Mouse (Mus musculus) regulatory T cell (primary cell): ENCODE measurements around the gene Mvb12b.

Source experiments
- in situ Hi-C: fragments of 300-600 bp; cut with MboI, MseI; formaldehyde crosslinking; loops from one replicate; pipeline ENCODE4 v1.15.1; 2025; ENCODE audit warnings: high pct_unique_total_duplicates

Gene Mvb12b

GRCm38 (mm10) chr2:33737128-33737527 is 150.6 kb downstream of the Mvb12b start:
- in situ Hi-C loops: no loop called here

DNA sequence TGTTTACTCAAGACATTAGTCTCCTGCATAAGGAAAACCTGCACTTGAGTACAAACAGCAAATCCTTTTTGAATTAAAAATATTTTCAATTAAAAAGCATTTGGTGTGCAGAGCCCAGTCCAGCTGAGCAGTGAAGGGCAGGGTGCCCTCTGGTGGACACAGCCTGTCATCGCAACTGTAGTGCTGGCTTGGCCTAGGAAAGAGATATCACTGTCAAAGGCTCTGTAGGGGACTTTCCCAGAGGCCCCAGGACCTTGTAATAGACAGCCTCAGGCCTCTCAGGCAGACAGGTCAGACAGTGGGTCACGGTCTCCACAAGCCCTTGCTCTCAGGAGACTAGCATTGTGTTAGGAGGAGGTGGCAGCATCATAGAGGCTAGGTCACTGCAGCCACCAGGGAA is 151.0 kb downstream of the Mvb12b start:
- in situ Hi-C loops: no loop called here

- in situ Hi-C loops: loop anchor here (5.0 kb wide), 1 partner anchor 53 kb away; no protein-coding TSS in a partner anchor
Measured at GRCm38 (mm10) chr2:33734781-33735485, 152.8 kb downstream of the Mvb12b start.

- in situ Hi-C loops: loop anchor here (5.0 kb wide), 1 partner anchor 47 kb away; no protein-coding TSS in a partner anchor
Measured at GRCm38 (mm10) chr2:33729701-33730100, 158.0 kb downstream of the Mvb12b start.

- in situ Hi-C loops: no loop called here
Measured at GRCm38 (mm10) chr2:33727199-33727598, 160.5 kb downstream of the Mvb12b start.

DNA sequence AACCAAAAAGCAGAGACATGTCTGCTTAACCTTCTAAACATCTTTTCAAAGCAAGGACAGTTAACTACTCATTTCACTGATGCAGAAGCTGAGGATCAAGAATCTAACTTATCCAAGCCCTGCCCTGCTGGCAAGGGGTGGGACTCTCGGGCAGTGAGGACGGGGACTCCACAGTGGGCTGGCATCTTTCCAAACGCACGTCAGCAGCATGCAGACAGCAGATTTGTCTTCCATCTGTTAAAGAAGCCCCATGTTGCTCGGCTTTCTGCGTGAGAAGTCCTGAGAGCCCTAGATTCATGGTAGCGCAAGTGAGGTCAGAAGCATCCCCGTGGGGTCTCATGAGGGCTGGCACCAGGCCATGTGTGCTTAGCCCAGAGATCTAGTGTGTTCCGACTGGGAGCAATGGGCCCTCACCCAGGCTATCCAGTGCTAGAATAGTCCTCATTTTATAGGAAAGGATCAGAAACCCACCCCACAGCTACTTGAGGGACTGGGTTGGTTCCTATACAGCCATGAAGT is 167.3 kb downstream of the Mvb12b start:
- in situ Hi-C loops: no loop called here

- in situ Hi-C loops: no loop called here
Measured at GRCm38 (mm10) chr2:33719339-33720066, 168.2 kb downstream of the Mvb12b start.

GRCm38 (mm10) chr2:33718561-33718960 is 169.2 kb downstream of the Mvb12b start:
- in situ Hi-C loops: no loop called here

DNA sequence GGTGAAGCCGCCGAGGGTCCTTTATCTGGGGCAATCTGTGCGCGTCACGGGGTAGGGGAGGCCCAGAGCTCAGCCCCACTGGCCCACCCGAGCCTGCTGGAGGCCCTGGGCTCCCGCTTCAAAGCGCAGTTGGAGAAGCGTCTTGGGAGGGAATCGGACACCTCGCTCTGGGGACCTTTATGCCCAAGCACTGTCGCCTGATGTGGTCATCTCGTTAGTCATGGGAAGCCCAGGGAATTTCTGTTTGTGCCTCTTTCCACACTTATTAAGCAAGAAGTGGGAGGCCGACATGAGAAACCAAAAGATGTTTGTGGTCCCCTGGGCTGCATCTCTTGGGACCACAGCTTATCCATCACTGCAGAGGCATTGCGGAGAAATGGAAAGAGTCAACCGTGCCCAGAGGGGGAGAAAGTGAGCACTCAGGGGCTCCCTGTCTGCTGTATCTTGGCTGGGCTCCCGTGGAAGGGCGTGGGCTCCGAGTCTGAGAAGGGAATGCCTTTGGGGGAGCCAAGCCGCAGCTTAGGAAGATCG is 169.9 kb downstream of the Mvb12b start:
- in situ Hi-C loops: no loop called here

- in situ Hi-C loops: no loop called here
Measured at GRCm38 (mm10) chr2:33717378-33717777, 170.4 kb downstream of the Mvb12b start.

DNA sequence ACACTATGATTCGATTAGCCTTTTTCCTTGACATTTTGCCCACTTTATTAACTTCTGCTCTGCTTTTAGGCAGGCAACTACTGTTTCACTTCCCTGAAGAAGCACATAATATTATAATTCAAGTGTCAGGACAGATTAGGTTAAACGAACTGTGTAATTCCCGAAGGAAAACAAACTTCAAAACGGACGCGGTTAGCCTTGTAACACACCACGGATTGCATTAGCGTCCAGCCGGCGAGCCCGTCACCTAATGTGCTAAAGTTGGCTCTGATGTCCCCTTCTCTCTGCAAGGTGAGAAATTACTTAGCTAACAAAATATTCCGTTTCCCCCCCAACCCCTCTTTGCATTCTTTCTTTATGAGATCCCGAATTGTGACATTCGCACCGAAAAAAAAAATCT is 170.9 kb downstream of the Mvb12b start:
- in situ Hi-C loops: no loop called here

GRCm38 (mm10) chr2:33714932-33715331 is 172.8 kb downstream of the Mvb12b start:
- in situ Hi-C loops: no loop called here

- in situ Hi-C loops: no loop called here
Measured at GRCm38 (mm10) chr2:33713580-33714260, 174.0 kb downstream of the Mvb12b start.

DNA sequence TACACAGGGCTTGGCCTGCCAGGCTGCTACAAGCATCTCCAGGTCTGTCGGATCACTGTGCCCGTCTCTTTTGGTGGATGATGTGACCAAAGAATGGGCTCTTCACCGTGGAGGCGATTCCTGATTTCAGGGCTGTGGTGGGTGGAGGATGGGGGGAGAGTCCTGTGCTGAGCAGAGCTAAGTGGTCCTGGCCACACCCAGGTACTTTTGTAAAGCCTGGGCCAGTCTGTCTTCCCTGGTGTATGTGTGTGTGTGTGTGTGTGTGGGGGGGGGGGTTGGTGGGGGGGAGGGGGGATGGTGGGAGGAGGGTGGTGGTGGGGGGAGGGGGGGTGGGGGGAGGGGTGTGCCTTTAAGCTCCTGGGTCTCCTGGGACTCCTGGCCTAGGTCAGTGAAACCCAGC is 174.9 kb downstream of the Mvb12b start:
- in situ Hi-C loops: no loop called here

GRCm38 (mm10) chr2:33708831-33709230 is 178.9 kb downstream of the Mvb12b start:
- in situ Hi-C loops: no loop called here

DNA sequence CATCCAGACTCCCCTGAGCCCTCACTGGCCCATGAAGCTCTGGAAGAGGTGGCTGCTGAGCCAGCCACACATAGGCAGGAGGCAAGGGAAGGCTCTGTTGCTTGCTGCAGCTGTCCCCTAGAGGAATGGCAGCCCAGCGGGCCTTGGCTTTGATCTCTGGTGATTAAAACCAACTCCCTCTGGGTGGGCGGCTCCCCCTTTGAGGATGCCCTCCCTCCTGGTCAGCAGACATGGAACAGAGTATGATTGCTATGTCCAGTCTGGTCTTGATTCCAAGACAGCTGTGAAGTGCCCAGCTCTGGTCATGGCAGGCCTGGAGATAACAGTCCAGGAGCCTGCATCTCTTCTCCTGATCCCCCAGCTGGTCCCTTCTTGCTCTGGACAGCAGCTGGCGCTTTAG is 179.7 kb downstream of the Mvb12b start:
- in situ Hi-C loops: no loop called here

DNA sequence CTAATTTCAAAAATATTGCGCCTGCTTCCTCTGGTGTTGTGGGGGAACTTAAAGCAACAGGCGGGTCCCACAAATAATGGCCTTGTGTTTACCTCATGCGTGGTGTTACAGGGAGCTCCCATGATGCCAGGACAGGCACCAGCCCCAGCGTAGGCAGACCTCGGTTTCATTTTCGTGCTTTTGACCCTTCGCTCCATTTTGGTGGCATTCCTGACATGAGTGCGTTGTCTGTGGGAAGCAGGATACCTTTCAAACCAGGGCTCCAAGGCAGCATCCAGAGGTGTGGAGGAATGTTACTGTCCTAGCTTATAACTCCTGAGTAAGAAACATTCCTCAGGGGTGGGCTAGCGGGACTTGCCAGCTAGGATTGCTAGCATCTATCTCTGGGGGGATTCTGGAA is 181.3 kb downstream of the Mvb12b start:
- in situ Hi-C loops: no loop called here

- in situ Hi-C loops: no loop called here
Measured at GRCm38 (mm10) chr2:33705687-33706320, 181.9 kb downstream of the Mvb12b start.

DNA sequence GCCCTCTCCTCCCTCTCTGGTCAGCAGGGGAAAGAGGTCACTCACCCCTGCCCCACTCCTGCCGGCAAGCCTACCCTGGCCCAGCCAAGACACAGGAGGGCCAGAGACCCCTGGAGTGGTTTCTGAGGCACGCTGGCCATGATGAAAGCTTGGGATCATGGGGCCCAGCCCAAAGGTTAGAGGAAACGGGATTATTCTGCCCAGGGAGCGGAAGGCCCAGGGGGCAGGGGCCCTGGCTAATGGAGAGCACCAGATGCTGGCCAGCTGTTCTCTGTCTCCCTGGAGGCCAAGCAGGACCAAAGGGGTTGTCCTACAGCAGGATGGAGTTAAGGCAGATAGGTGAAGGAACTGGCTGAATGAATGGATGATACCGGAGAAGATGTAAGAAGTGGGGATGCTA is 184.5 kb downstream of the Mvb12b start:
- in situ Hi-C loops: no loop called here

DNA sequence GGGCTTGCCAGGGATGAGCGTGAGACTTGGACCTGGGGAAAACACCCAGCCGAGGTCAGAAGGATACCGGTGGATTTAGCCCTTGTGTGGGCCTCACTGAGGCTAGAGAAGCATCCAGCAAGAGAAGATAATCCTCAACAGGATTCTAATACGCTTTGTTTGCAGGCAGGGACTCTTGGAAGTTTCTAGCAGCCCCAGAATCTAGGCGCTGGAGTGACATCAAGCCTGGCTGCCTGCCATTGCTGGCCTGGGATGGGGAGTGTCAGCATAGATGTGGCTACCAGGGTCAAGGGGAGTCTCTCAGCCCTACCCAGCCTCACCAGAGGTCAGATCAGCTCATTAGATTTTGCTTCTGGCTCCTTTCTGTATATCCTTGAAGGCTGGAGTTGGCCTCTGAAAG is 185.0 kb downstream of the Mvb12b start:
- in situ Hi-C loops: no loop called here

GRCm38 (mm10) chr2:33701446-33701815 is 186.3 kb downstream of the Mvb12b start:
- in situ Hi-C loops: no loop called here
